Mouse (Mus musculus) heart, postnatal 25 days (tissue): ENCODE results near the gene Asprv1. TPM values are rescaled to one million over a fixed set of nuclear protein-coding genes. Genes with fewer than 3 reads are reported as not detected.

Experiments used
- DNase-seq: peaks from one replicate; pipeline ENCODE4 v3.0.0; 2022; ENCODE audit warnings: low spot score
- intact Hi-C: fragments of 180-260 bp; cut with DNase I; formaldehyde crosslinking; loops from one replicate; pipeline ENCODE4 v1.15.1; 2025
- total RNA-seq, 2 experiments: library from RNA; stranded (reverse); gene quantifications; 2 replicates each; pipeline ENCODE4 v1.2.3; 2021

Gene Asprv1
- total RNA-seq: under 1 TPM in 1 of 2 experiments, not detected in 1; 0.16 TPM

GRCm38 (mm10) chr6:86627946-86628345 is at the start of gene Asprv1:
Asprv1 (plus strand) TSS chr6:86628164.
- intact Hi-C loops: no loop called here
- no peak for DNase-seq

GRCm38 (mm10) chr6:86578396-86578795 is 49.6 kb upstream of the Asprv1 start:
- intact Hi-C loops: no loop called here
- DNase-seq: no peak

DNA sequence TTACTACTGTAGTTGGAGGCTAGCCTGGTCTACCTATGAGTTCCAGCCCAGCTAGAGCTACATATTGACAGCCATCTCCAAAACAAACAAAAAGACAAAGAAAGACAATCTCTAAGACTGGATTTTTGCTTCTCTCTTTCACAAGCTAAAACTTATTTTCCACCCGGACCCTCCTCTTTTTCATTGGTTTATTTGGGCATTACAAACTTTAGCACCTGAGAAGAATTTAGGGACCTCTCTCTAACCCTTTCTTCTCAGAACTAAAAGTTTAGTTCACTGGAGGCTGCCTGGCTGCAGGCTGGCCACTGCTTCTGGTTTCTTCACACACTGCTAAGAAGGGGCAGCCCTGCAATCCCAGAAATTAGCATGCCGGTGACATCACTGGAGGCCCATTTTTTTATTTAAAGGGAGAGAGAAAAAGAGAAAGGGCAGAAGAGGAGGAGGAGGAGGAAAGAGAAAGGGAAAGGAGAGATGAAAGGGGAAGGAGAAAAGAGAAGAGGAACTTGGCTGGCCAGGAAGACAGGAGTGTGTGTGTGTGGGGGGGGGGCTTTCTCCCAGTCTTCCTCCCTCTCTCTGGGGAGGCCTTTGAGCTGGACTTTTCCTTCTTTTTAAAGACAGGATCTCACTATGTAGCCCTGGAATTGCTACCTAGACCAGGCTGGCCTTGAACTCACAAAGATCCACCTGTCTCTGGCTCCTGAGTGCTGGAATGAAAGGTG is 48.7 kb upstream of the Asprv1 start:
- intact Hi-C loops: no loop called here
- DNase-seq: no peak

GRCm38 (mm10) chr6:86579926-86580325 is 48.0 kb upstream of the Asprv1 start:
- DNase-seq: no peak
- intact Hi-C loops: no loop called here

GRCm38 (mm10) chr6:86583141-86583540 is 44.8 kb upstream of the Asprv1 start:
- no peak for DNase-seq
- intact Hi-C loops: no loop called here

- DNase-seq: no peak
- intact Hi-C loops: no loop called here
Measured at GRCm38 (mm10) chr6:86583601-86584215, 44.3 kb upstream of the Asprv1 start.

- intact Hi-C loops: loop anchor here (5.0 kb wide), 1 partner anchor 53 kb away; no protein-coding TSS in a partner anchor
Measured at GRCm38 (mm10) chr6:86584296-86585015, 43.5 kb upstream of the Asprv1 start.

GRCm38 (mm10) chr6:86585070-86585600 is 42.8 kb upstream of the Asprv1 start:
- DNase-seq: peak; percentile 89
- intact Hi-C loops: loop anchor here (5.0 kb wide), 1 partner anchor 52 kb away; no protein-coding TSS in a partner anchor

More at GRCm38 (mm10) chr6:86584296-86585015, 43.5 kb upstream of the Asprv1 start:
- peak; percentile 10 for DNase-seq

GRCm38 (mm10) chr6:86586070-86586469 is 41.9 kb upstream of the Asprv1 start:
- DNase-seq: no peak
- intact Hi-C loops: loop anchor here (5.0 kb wide), 1 partner anchor 51 kb away; no protein-coding TSS in a partner anchor

GRCm38 (mm10) chr6:86588429-86588828 is 39.5 kb upstream of the Asprv1 start:
- DNase-seq: no peak
- intact Hi-C loops: loop anchor here (5.0 kb wide), 1 partner anchor 49 kb away; no protein-coding TSS in a partner anchor

DNA sequence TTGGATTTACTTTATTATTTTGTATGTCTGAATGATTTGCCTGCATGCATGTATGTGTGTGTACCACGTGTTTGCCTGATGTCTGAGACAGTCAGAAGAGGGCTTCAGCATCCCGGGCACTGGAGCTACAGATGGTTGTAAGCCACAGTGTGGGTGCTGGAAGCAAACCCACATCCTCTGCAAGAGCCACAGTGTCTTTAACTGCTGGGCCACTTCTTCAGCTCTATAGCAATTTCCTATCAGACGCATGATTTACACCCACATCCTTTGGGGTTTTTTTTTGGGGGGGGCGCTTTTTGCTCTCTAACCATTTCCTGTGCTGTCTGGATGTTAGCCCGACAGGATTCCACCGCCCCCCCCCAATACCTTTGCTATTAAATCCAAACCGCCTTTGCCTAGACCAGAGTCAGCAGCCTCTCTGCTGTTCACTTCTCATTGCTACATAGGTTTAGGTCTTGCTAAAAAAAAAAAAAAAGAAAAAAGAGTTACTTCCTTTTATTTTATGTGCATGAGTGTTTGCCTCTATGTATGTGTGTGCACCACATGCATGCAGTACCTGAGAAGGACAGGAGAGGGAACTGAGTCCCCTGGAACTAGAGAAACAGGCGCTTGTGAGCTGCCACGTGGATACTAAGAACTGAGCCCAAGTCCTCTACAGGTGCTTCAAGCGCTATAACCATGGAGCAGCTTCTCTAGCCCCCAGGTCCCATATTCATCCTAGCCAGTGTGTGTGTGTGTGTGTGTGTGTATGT is 34.6 kb upstream of the Asprv1 start:
- intact Hi-C loops: no loop called here
- DNase-seq: no peak

GRCm38 (mm10) chr6:86594636-86595035 is 33.3 kb upstream of the Asprv1 start:
- intact Hi-C loops: loop anchor here (5.0 kb wide), 1 partner anchor 47 kb away; no protein-coding TSS in a partner anchor
- no peak for DNase-seq

DNA sequence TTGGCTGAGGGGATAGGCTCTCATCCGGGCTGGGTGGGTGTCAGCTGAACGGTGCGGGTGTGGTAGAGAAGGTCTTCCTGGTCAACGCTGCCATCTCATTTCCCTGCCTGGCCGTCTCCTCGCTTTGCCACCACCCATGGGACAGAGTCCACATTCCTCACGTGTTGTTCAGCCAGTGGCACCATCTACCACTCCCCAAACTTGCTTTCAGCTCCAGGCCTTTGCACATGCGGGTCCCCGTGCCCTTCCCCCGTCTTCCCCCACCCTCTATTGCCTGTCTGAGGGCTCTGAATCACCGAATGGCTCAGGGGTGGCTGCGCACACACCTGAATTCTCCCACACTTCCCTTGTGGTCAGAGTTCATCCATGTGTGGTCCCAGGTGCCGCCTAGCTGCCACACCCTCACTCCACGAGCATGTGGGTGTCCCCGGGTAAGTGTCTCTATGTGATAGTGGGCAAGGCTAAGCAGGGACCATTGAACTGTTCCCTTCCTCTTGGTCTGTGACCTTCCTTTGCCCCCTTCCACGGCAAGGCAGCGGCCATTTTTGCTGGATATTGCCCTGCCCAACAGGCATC is 32.0 kb upstream of the Asprv1 start:
- intact Hi-C loops: loop anchor here (5.0 kb wide), 1 partner anchor 49 kb away; no protein-coding TSS in a partner anchor
- DNase-seq: no peak

DNA sequence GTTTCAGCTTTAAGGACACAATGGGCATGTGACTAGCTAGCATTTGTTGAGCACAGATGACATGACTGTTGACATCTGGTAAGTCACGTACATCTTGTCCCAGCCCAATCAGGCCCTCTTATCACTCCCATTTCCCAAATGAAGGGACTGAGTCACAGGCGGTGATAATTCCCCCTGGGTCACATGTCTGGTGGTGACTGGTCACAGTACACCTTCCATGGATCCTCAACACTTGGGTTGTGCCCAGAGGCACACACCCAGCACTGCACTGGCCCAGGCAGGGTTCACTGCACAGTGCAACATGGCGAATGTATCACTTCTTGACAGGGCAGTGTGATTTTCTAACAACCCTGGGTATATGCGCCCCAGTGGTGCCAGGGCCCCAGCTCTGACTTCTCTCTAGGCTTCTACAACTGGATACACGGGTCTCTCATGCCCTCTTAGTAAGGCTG is 29.2 kb upstream of the Asprv1 start:
- intact Hi-C loops: loop anchor here (2.0 to 5.0 kb wide), 2 partner anchors 51 to 72 kb away; no protein-coding TSS in a partner anchor
- no peak for DNase-seq

GRCm38 (mm10) chr6:86599197-86599596 is 28.8 kb upstream of the Asprv1 start:
- intact Hi-C loops: loop anchor here (2.0 to 5.0 kb wide), 2 partner anchors 52 to 72 kb away; no protein-coding TSS in a partner anchor
- DNase-seq: peak; percentile 40

DNA sequence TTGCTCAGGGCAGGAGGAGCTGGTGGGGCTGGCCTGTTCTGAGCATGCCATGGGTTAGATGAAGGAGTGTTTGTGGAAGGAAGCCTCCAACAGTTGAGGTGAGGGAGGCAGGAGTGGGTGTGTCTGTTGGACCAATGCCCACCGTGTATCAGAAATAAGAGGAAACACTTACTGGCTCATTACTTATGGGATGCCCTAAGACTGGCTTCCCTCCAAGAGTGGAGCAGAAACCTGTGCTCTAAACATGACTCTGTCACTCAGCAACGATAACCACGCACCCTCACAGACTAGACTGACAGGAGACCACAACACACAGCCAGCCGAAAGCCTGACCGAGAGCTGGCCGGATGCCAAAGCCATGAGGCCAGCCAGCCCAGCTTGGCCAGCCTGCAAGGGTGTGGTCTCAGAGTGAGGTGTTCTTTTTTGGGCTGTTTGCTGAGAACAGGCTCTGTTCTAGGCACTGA is 28.0 kb upstream of the Asprv1 start:
- DNase-seq: peak; percentile 30

DNA sequence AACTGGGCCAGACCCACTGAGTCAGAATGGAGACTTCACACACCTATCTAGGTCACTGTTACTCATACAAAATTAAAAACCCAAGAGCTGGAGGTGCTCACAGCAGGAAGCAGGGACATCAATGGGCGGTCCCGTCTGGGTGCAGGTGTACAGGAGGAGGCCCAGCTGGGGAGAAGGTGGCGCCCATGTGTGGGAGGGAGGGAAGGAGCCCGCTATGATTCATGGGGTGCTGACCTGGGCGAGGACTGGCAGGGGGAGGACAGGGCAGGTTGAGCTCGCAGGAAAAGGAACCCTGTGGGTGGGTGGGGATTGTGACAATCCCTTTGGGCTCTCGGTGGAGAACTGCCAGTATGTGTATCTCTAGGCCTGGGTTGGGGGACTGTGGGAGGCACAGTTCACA is 22.7 kb upstream of the Asprv1 start:
- intact Hi-C loops: loop anchor here (5.0 kb wide), 1 partner anchor 38 kb away; no protein-coding TSS in a partner anchor
- no peak for DNase-seq

More for the DNA sequence above, 28.0 kb upstream of the Asprv1 start:
- intact Hi-C loops: loop anchor here (2.0 to 5.0 kb wide), 2 partner anchors 53 to 71 kb away; no protein-coding TSS in a partner anchor

GRCm38 (mm10) chr6:86606289-86606688 is 21.7 kb upstream of the Asprv1 start:
- DNase-seq: no peak

More at GRCm38 (mm10) chr6:86606289-86606688, 21.7 kb upstream of the Asprv1 start:
- intact Hi-C loops: loop anchor here (5.0 kb wide), 1 partner anchor 39 kb away; no protein-coding TSS in a partner anchor
